9 mouse cellular contexts compared by ENCODE assay signal in the genomic region with DNA sequence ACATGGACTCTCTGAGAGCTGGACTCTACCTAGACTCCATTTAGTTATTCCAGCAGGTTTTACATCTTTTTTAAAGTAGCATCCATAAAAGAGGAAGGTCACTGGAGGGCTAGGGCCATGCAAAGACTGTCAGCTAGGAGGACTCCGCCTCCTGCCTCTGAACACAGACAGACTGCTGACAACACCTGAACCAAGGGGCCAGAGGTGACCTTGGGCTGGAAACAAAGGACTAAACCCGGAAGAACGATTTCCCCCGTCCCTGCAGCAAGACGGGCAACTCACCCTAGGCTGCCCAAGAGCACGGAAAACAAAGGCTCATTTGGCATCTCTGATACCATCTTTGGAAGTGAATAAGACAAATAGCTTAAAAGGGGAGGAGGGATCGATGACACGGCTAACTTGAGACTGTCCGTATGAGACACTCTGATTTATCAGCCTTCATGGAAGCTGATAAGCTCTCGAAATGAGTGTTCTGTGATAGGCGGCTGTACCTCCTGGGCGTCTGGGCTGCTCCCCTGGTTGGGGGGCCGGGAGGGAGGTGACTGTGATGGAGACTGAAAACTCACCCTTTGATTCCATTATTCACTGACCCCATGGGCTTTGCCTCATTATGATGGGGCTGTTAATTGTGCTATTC. TPM values are rescaled to one million over a fixed set of nuclear protein-coding genes. Genes with fewer than 3 reads are reported as not detected.
DNase-seq lines count a peak whose midpoint lies in the region; ATAC-seq and TF ChIP-seq lines count a peak whose summit lies in the region.
"Had no signal": no experiment of that assay in that cellular context is flagged by ENCODE, and none has a peak within 500 bp of the region (broad histone marks: within the 10 kb centered on the region; RNA-seq: fewer than 3 reads in every experiment).

No protein-coding gene starts in this region.

- H3K36me3 ChIP-seq in kidney, embryonic 15.5 days, result no peaks in the 10 kb centered on the region
- no peaks in the 10 kb centered on the region for H3K36me3 ChIP-seq in hindbrain, embryonic 11.5 days (ENCODE audit: control insufficient read depth, insufficient read depth, low read length)
- H3K36me3 ChIP-seq in midbrain, postnatal 0 days (ENCODE audit: insufficient read depth, low read length), result no peaks in the 10 kb centered on the region

- peaks cover 16% of the 10 kb centered on the region for H3K4me1 ChIP-seq in kidney, embryonic 15.5 days
- H3K4me1 ChIP-seq in hindbrain, embryonic 11.5 days (replicated peaks; ENCODE audit: control insufficient read depth, insufficient read depth, low read length), result peaks cover 7% of the 10 kb centered on the region; the same call in 1 of the 2 replicates
- peaks cover 23% of the 10 kb centered on the region for H3K4me1 ChIP-seq in midbrain, postnatal 0 days (ENCODE audit: insufficient read depth, low read length)

- 10% methylated on average over 13 of the region's 13 CpGs for WGBS in kidney, embryonic 15.5 days
- 26% methylated on average over 13 of the region's 13 CpGs for WGBS in hindbrain, embryonic 11.5 days
- WGBS in midbrain, postnatal 0 days, result 16% methylated on average over 13 of the region's 13 CpGs

- TF ChIP-seq POLR2A in brain, embryonic 14.5 days (IDR thresholded peaks at IDR 0.05; ENCODE audit: borderline replicate concordance, extremely low read depth, insufficient read depth, insufficient read length, poor library complexity, severe bottlenecking), result no peak

- H3K9ac ChIP-seq in kidney, embryonic 15.5 days, result no peak overlapping the region
- 0 out of 2 replicates have a peak overlapping the region, but pooled peaks have one; percentile 35 for H3K9ac ChIP-seq in hindbrain, embryonic 11.5 days (ENCODE audit: low read depth, low read length)
- peak overlapping the region; percentile 54 for H3K9ac ChIP-seq in midbrain, postnatal 0 days (replicated peaks; ENCODE audit: low read length, poor library complexity, severe bottlenecking)

- H3K4me3 ChIP-seq in kidney, embryonic 15.5 days (replicated peaks), result no peak overlapping the region
- no peak overlapping the region for H3K4me3 ChIP-seq in hindbrain, embryonic 11.5 days (ENCODE audit: low read depth, low read length)
- H3K4me3 ChIP-seq in midbrain, postnatal 0 days (ENCODE audit: low read depth, low read length), result no peak overlapping the region
- H3K4me3 ChIP-seq: erythroblast, embryonic 14.5 days had no signal

- peak overlapping the region; percentile 40 for H3K4me2 ChIP-seq in kidney, embryonic 15.5 days
- H3K4me2 ChIP-seq in hindbrain, embryonic 11.5 days (replicated peaks; ENCODE audit: low read depth, low read length), result peak overlapping the region; percentile 4
- H3K4me2 ChIP-seq in midbrain, postnatal 0 days (ENCODE audit: low read depth, low read length, poor library complexity, severe bottlenecking), result peak overlapping the region; percentile 39

- no peak for DNase-seq in kidney, adult 9 months
- DNase-seq in brain, embryonic 14.5 days (ENCODE audit: low read depth), result peak; percentile 74
- DNase-seq in hindbrain, embryonic 11.5 days (ENCODE audit: low spot score), result peak; percentile 57
- no peak for DNase-seq in midbrain, postnatal 0 days (ENCODE audit: low spot score)
- DNase-seq in gastrocnemius, postnatal 36 days, result no peak
- no peak for DNase-seq in gastrocnemius, adult 8-10 months (ENCODE audit: low spot score in 2 of 2)
- no peak for DNase-seq in lung, postnatal 14 days

- TF ChIP-seq CTCF in brain, embryonic 14.5 days (IDR thresholded peaks at IDR 0.05; ENCODE audit: borderline replicate concordance, extremely low read depth, insufficient read depth, insufficient read length), result no peak
- TF ChIP-seq CTCF in midbrain, postnatal 0 days (IDR thresholded peaks at IDR 0.05), result no peak

- ATAC-seq in kidney, embryonic 15.5 days (replicated peaks; ENCODE audit: low FRiP score), result no peak
- ATAC-seq in hindbrain, embryonic 11.5 days (ENCODE audit: low FRiP score), result peak; percentile 78
- peak; percentile 20; the same call in 1 of the 2 replicates for ATAC-seq in midbrain, postnatal 0 days (ENCODE audit: low FRiP score)

- no peaks in the 10 kb centered on the region for H3K9me3 ChIP-seq in kidney, embryonic 15.5 days (replicated peaks)
- no peaks in the 10 kb centered on the region for H3K9me3 ChIP-seq in hindbrain, embryonic 11.5 days (ENCODE audit: control insufficient read depth, low read length)
- no peaks in the 10 kb centered on the region for H3K9me3 ChIP-seq in midbrain, postnatal 0 days (ENCODE audit: low read length)

- intact Hi-C loops in gastrocnemius, postnatal 36 days (cut with DNase I), result no loop called here

- H3K27ac ChIP-seq in kidney, embryonic 15.5 days, result no peak overlapping the region
- H3K27ac ChIP-seq in hindbrain, embryonic 11.5 days (ENCODE audit: low read depth, low read length), result peak overlapping the region; percentile 92
- peak overlapping the region; percentile 91 for H3K27ac ChIP-seq in midbrain, postnatal 0 days (ENCODE audit: low read depth, low read length)

- H3K27me3 ChIP-seq in kidney, embryonic 15.5 days, result peaks cover 24% of the 10 kb centered on the region
- H3K27me3 ChIP-seq in hindbrain, embryonic 11.5 days (ENCODE audit: control insufficient read depth, insufficient read depth, low read length), result no peaks in the 10 kb centered on the region
- H3K27me3 ChIP-seq in midbrain, postnatal 0 days (ENCODE audit: insufficient read depth, low read length), result no peaks in the 10 kb centered on the region

RNA-seq across cellular contexts. Expression of gene Pmfbp1, which starts 30.0 kb away (rescaled TPM):
- polyA plus RNA-seq in kidney, embryonic 15.5 days (2015; fragmentation: Nextera tagmentation; extraction: Ambion mirVana), result 0.08 and 0.10 TPM in 2 replicates
- 0.88 and 3.6 TPM in 2 replicates for polyA plus RNA-seq in brain, embryonic 14.5 days (2012; rRNA removed)
- polyA plus RNA-seq in hindbrain, embryonic 11.5 days (2014; fragmentation: Nextera tagmentation; extraction: Ambion mirVana), result 2.9 and 4.7 TPM in 2 replicates
- 2.2 and 2.7 TPM in 2 replicates for total RNA-seq in midbrain, postnatal 0 days (2014; rRNA removed)
- polyA plus RNA-seq in midbrain, postnatal 0 days (2015; fragmentation: Nextera tagmentation; extraction: Ambion mirVana), result 1.2 TPM in 2 replicates
- not detected for total RNA-seq in gastrocnemius, postnatal 36 days (2021)
- not detected for total RNA-seq in gastrocnemius, adult 8-10 months (2022)
- polyA plus RNA-seq: erythroblast, embryonic 14.5 days had no signal

Comparison
In these comparisons a context has a peak if more than half of its experiments do, and no peak if none do; other contexts are left out.
1. DNase-seq: peak in brain, embryonic 14.5 days (single experiment) and hindbrain, embryonic 11.5 days (single experiment); none in kidney, adult 9 months (single experiment), midbrain, postnatal 0 days (single experiment), gastrocnemius, postnatal 36 days (0 of 2), gastrocnemius, adult 8-10 months (0 of 2) and lung, postnatal 14 days (single experiment).
2. Peak in every context shown above with its lines, with median percentiles within 50 percentile points of each other: H3K4me2 ChIP-seq.